25 mouse cellular contexts compared by ENCODE assay signal in the genomic region with DNA sequence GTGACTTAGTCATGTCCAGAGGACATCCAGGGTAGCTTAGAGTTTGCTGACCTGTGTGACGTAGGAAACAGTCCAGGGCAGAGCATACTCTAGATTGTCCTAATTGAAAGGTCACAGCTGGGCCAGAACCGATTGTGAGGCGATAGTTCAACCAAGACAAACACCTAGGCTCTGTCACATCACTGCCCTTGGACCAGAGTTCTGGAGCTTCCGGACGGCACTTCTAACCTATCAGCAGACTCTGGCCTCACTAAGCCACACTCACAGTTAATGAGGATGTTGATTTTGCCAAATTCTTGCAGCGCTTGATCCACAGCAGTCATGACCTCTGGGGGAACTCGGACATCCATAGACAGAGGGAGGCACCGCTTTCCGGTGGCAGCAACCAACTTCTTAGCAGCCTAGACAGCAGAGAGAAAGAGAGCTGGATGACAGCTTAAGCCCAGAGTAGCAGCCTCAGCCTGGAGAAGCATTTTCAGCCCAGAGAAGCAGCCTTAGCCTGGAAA.
"Had no signal": no experiment of that assay in that cellular context is flagged by ENCODE, and none has a peak within 500 bp of the region (broad histone marks: within the 10 kb centered on the region; RNA-seq: fewer than 3 reads in every experiment).

No protein-coding gene starts in this region.

- DNase-seq: gastrocnemius, adult 2 months; gastrocnemius, postnatal 10 days; gastrocnemius, postnatal 25 days; heart, adult 18-20 months; heart, postnatal 10 days; heart, postnatal 4 days; kidney, adult 18-20 months; kidney, adult 8-10 months; kidney, postnatal 10 days; kidney, postnatal 36 days; layer of hippocampus, adult 9-11 months; layer of hippocampus, postnatal 36 days; left cerebral cortex, postnatal 4 days; liver, embryonic 13.5 days had no signal

- H3K4me2 ChIP-seq: heart, embryonic 12.5 days; hindbrain, embryonic 12.5 days; hindbrain, embryonic 14.5 days; intestine, embryonic 15.5 days; limb, embryonic 13.5 days; limb, embryonic 15.5 days; liver, embryonic 13.5 days had no signal

- ATAC-seq: hindbrain, embryonic 16.5 days; inflammation-experienced regulatory T-cells, adult 6 months; intestine, embryonic 15.5 days; intestine, postnatal 0 days had no signal

- H3K27me3 ChIP-seq: heart, embryonic 12.5 days; hindbrain, embryonic 12.5 days; intestine, embryonic 15.5 days; limb, embryonic 13.5 days; limb, embryonic 15.5 days; liver, embryonic 13.5 days had no signal

- H3K9ac ChIP-seq: heart, embryonic 12.5 days; hindbrain, embryonic 12.5 days; hindbrain, embryonic 14.5 days; intestine, embryonic 15.5 days; limb, embryonic 15.5 days; liver, embryonic 13.5 days had no signal

- H3K27ac ChIP-seq: gastrocnemius, adult 2 months; heart, embryonic 10.5 days; hindbrain, embryonic 10.5 days; hindbrain, embryonic 12.5 days; hindbrain, embryonic 14.5 days; intestine, embryonic 15.5 days; limb, embryonic 13.5 days; limb, embryonic 15.5 days; liver, embryonic 13.5 days had no signal

- H3K4me1 ChIP-seq: heart, embryonic 10.5 days had no signal

- H3K9me3 ChIP-seq: heart, embryonic 10.5 days; heart, embryonic 12.5 days; hindbrain, embryonic 12.5 days; intestine, embryonic 15.5 days; limb, embryonic 13.5 days; limb, embryonic 15.5 days; liver, embryonic 13.5 days had no signal

- H3K4me3 ChIP-seq: gastrocnemius, adult 2 months; heart, embryonic 10.5 days; heart, embryonic 12.5 days; hindbrain, embryonic 10.5 days; hindbrain, embryonic 12.5 days; intestine, embryonic 15.5 days; limb, embryonic 13.5 days; limb, embryonic 15.5 days; liver, embryonic 13.5 days had no signal
